Mouse (Mus musculus): ENCODE results near the gene Olfr98. TPM values are rescaled to one million over a fixed set of nuclear protein-coding genes. Genes with fewer than 3 reads are reported as not detected.

Olfr98 gene
- polyA plus RNA-seq (2016; fragmentation: Nextera tagmentation; extraction: Ambion mirVana) = not detected in 2 replicates

- WGBS = 77% methylated on average over 1 of the region's 1 CpGs
- Histone ChIP-seq H3K27ac (no peak within 1 kb of the TSS), H3K4me2 (no peak within 1 kb of the TSS), H3K36me3 (no peaks in the 10 kb centered on the region), H3K9me3 (no peaks in the 10 kb centered on the region), H3K9ac (replicated peaks) (no peak within 1 kb of the TSS), H3K4me1 (replicated peaks) (no peaks in the 10 kb centered on the region), H3K4me3 (replicated peaks) (no peak within 1 kb of the TSS), H3K27me3 (no peaks in the 10 kb centered on the region)
- no peak for ATAC-seq (ENCODE audit: insufficient number of reproducible peaks, insufficient read depth, low FRiP score, low TSS enrichment, low read depth)
These were observed at the start of gene Olfr98 for GRCm38 (mm10) chr17:37263626-37264025. Olfr98 (minus strand) TSS chr17:37263749.

- H3K4me1 ChIP-seq (replicated peaks) = no peaks in the 10 kb centered on the region
- H3K9me3 ChIP-seq = no peaks in the 10 kb centered on the region
- no peaks in the 10 kb centered on the region for H3K27me3 ChIP-seq
- ATAC-seq (ENCODE audit: insufficient number of reproducible peaks, insufficient read depth, low FRiP score, low TSS enrichment, low read depth) = no peak
- no peak overlapping the region for H3K4me2 ChIP-seq
- no peak overlapping the region for H3K9ac ChIP-seq (replicated peaks)
- WGBS = 37% methylated on average over 2 of the region's 2 CpGs
- H3K27ac ChIP-seq = no peak overlapping the region
- no peak overlapping the region for H3K4me3 ChIP-seq (replicated peaks)
- H3K36me3 ChIP-seq = no peaks in the 10 kb centered on the region
These were observed 46.7 kb upstream of the Olfr98 start for GRCm38 (mm10) chr17:37310146-37310699.

GRCm38 (mm10) chr17:37308483-37308882 is 44.9 kb upstream of the Olfr98 start:
- Histone ChIP-seq H3K27ac (no peak overlapping the region), H3K4me1 (replicated peaks) (no peaks in the 10 kb centered on the region), H3K27me3 (no peaks in the 10 kb centered on the region), H3K36me3 (no peaks in the 10 kb centered on the region), H3K9me3 (no peaks in the 10 kb centered on the region), H3K4me3 (replicated peaks) (no peak overlapping the region), H3K9ac (replicated peaks) (no peak overlapping the region), H3K4me2 (no peak overlapping the region)
- 34% methylated on average over 4 of the region's 4 CpGs for WGBS
- ATAC-seq (ENCODE audit: insufficient number of reproducible peaks, insufficient read depth, low FRiP score, low TSS enrichment, low read depth) = no peak

GRCm38 (mm10) chr17:37304213-37304612 is 40.7 kb upstream of the Olfr98 start, which contains the start of gene Olfr101:
Olfr101 (minus strand) TSS chr17:37304313.
- Histone ChIP-seq H3K9me3 (no peaks in the 10 kb centered on the region), H3K4me3 (replicated peaks) (no peak within 1 kb of the TSS), H3K4me2 (no peak within 1 kb of the TSS), H3K27ac (no peak within 1 kb of the TSS), H3K27me3 (no peaks in the 10 kb centered on the region), H3K9ac (replicated peaks) (no peak within 1 kb of the TSS), H3K36me3 (no peaks in the 10 kb centered on the region), H3K4me1 (replicated peaks) (no peaks in the 10 kb centered on the region)
- no peak for ATAC-seq (ENCODE audit: insufficient number of reproducible peaks, insufficient read depth, low FRiP score, low TSS enrichment, low read depth)
- WGBS = 82% methylated on average over 4 of the region's 4 CpGs

- H3K36me3 ChIP-seq = no peaks in the 10 kb centered on the region
- no peak within 1 kb of the TSS for H3K4me3 ChIP-seq (replicated peaks)
- no peak within 1 kb of the TSS for H3K27ac ChIP-seq
- H3K9me3 ChIP-seq = no peaks in the 10 kb centered on the region; the same call in 1 of the 2 replicates
- WGBS = 72% methylated on average over 1 of the region's 1 CpGs
- no peaks in the 10 kb centered on the region for H3K4me1 ChIP-seq (replicated peaks)
- H3K9ac ChIP-seq (replicated peaks) = no peak within 1 kb of the TSS
- no peak within 1 kb of the TSS for H3K4me2 ChIP-seq
- H3K27me3 ChIP-seq = no peaks in the 10 kb centered on the region
- no peak for ATAC-seq (ENCODE audit: insufficient number of reproducible peaks, insufficient read depth, low FRiP score, low TSS enrichment, low read depth)
These were observed 19.8 kb upstream of the Olfr98 start, which contains the start of gene Olfr99 for GRCm38 (mm10) chr17:37283360-37283759. Olfr99 (minus strand) TSS chr17:37283460.

- 85% methylated on average over 1 of the region's 1 CpGs for WGBS
- Histone ChIP-seq H3K36me3 (no peaks in the 10 kb centered on the region), H3K4me2 (no peak overlapping the region), H3K4me1 (replicated peaks) (no peaks in the 10 kb centered on the region), H3K27me3 (no peaks in the 10 kb centered on the region), H3K27ac (no peak overlapping the region), H3K9ac (replicated peaks) (no peak overlapping the region), H3K4me3 (replicated peaks) (no peak overlapping the region), H3K9me3 (no peaks in the 10 kb centered on the region)
- ATAC-seq (ENCODE audit: insufficient number of reproducible peaks, insufficient read depth, low FRiP score, low TSS enrichment, low read depth) = no peak
These were observed 16.8 kb upstream of the Olfr98 start for GRCm38 (mm10) chr17:37280331-37280730.

- H3K27me3 ChIP-seq = no peaks in the 10 kb centered on the region
- no peak overlapping the region for H3K4me3 ChIP-seq (replicated peaks)
- H3K4me1 ChIP-seq (replicated peaks) = no peaks in the 10 kb centered on the region
- no peak overlapping the region for H3K27ac ChIP-seq
- H3K4me2 ChIP-seq = no peak overlapping the region
- H3K36me3 ChIP-seq = no peaks in the 10 kb centered on the region
- ATAC-seq (ENCODE audit: insufficient number of reproducible peaks, insufficient read depth, low FRiP score, low TSS enrichment, low read depth) = no peak
- no peaks in the 10 kb centered on the region for H3K9me3 ChIP-seq
- no peak overlapping the region for H3K9ac ChIP-seq (replicated peaks)
These were observed 13.0 kb upstream of the Olfr98 start for GRCm38 (mm10) chr17:37276573-37276972.

- no peak overlapping the region for H3K4me3 ChIP-seq (replicated peaks)
- H3K9ac ChIP-seq (replicated peaks) = no peak overlapping the region
- no peak overlapping the region for H3K4me2 ChIP-seq
- 97% methylated on average over 2 of the region's 2 CpGs for WGBS
- no peaks in the 10 kb centered on the region for H3K36me3 ChIP-seq
- no peaks in the 10 kb centered on the region for H3K9me3 ChIP-seq
- H3K27ac ChIP-seq = no peak overlapping the region
- ATAC-seq (ENCODE audit: insufficient number of reproducible peaks, insufficient read depth, low FRiP score, low TSS enrichment, low read depth) = no peak
- H3K27me3 ChIP-seq = peaks cover 4% of the 10 kb centered on the region; the same call in 1 of the 2 replicates
- no peaks in the 10 kb centered on the region for H3K4me1 ChIP-seq (replicated peaks)
These were observed 12.2 kb upstream of the Olfr98 start for GRCm38 (mm10) chr17:37275626-37276248.

- Histone ChIP-seq H3K4me2 (peak overlapping the region; percentile 93), H3K27ac (no peak overlapping the region), H3K9me3 (no peaks in the 10 kb centered on the region), H3K27me3 (peaks cover 6% of the 10 kb centered on the region; the same call in 1 of the 2 replicates), H3K9ac (replicated peaks) (no peak overlapping the region), H3K36me3 (no peaks in the 10 kb centered on the region), H3K4me1 (replicated peaks) (no peaks in the 10 kb centered on the region), H3K4me3 (replicated peaks) (peak overlapping the region; percentile 47)
- peak; percentile 41; the same call in 1 of the 2 replicates for ATAC-seq (ENCODE audit: insufficient number of reproducible peaks, insufficient read depth, low FRiP score, low TSS enrichment, low read depth)
- 61% methylated on average over 8 of the region's 8 CpGs for WGBS
These were observed 7.1 kb upstream of the Olfr98 start for GRCm38 (mm10) chr17:37270702-37271092.

GRCm38 (mm10) chr17:37270058-37270701 is 6.6 kb upstream of the Olfr98 start, which contains the start of gene H2-M3:
H2-M3 (plus strand) TSS chr17:37270220.
- peak within 1 kb of the TSS; percentile 93 for H3K4me2 ChIP-seq
- no peaks in the 10 kb centered on the region for H3K4me1 ChIP-seq (replicated peaks)
- H3K36me3 ChIP-seq = no peaks in the 10 kb centered on the region
- peak within 1 kb of the TSS; percentile 47 for H3K4me3 ChIP-seq (replicated peaks)
- ATAC-seq (ENCODE audit: insufficient number of reproducible peaks, insufficient read depth, low FRiP score, low TSS enrichment, low read depth) = peak; percentile 91
- WGBS = 4% methylated on average over 26 of the region's 26 CpGs
- peak within 1 kb of the TSS; percentile 28; the same call in 1 of the 2 replicates for H3K9ac ChIP-seq (replicated peaks)
- H3K27me3 ChIP-seq = peaks cover 6% of the 10 kb centered on the region; the same call in 1 of the 2 replicates
- H3K27ac ChIP-seq = no peak within 1 kb of the TSS
- no peaks in the 10 kb centered on the region for H3K9me3 ChIP-seq

GRCm38 (mm10) chr17:37250544-37250943 is 13.0 kb downstream of the Olfr98 start:
- 0% methylated on average over 1 of the region's 1 CpGs for WGBS
- Histone ChIP-seq H3K27ac (no peak overlapping the region), H3K9me3 (no peaks in the 10 kb centered on the region), H3K4me1 (replicated peaks) (no peaks in the 10 kb centered on the region), H3K4me3 (replicated peaks) (no peak overlapping the region), H3K27me3 (no peaks in the 10 kb centered on the region), H3K9ac (replicated peaks) (no peak overlapping the region), H3K4me2 (no peak overlapping the region), H3K36me3 (no peaks in the 10 kb centered on the region)
- no peak for ATAC-seq (ENCODE audit: insufficient number of reproducible peaks, insufficient read depth, low FRiP score, low TSS enrichment, low read depth)

All from limb, embryonic 12.5 days (tissue).